Mouse (Mus musculus): ENCODE measurements around the gene Stk32c.

DNA sequence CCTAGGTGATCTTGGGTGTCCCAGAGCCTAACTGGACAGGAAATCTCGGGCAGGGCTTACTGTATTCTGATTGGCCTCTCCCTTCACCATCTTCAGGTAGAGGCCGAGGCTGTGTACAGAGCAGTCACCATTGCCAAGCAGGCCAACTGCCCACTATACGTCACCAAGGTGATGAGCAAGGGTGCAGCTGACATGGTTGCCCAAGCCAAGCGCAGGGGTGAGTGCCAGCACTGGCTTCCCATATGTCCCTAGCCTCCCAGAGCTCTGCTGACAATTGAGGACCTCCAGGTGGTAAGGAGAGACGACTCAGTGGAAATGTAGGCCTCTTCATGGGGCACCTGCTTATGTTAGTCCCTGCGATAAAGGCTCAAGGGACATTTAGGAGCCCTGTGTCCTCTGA is 118.3 kb downstream of the Stk32c start:
- TF ChIP-seq CTCF (IDR thresholded peaks at IDR 0.05 in 2 of 3, conservative IDR thresholded peaks at IDR 0.05 in 1 of 3; ENCODE audit: control insufficient read depth in 1 of 3, insufficient read depth in 1 of 3, low read depth in 2 of 3, low read length in 3 of 3, poor library complexity in 1 of 3, severe bottlenecking in 1 of 3): no peak
- TF ChIP-seq BHLHE40 (IDR thresholded peaks at IDR 0.05; ENCODE audit: borderline replicate concordance, low read depth, low read length): no peak
- no peak for TF ChIP-seq ZC3H11A (IDR thresholded peaks at IDR 0.05; ENCODE audit: low read depth, low read length)
- TF ChIP-seq NELFE (IDR thresholded peaks at IDR 0.05; ENCODE audit: low read depth, low read length): no peak
- TF ChIP-seq NRF1 (IDR thresholded peaks at IDR 0.05; ENCODE audit: insufficient read depth, low read depth, low read length, poor library complexity, severe bottlenecking): no peak
- no peak for TF ChIP-seq POLR2A (IDR thresholded peaks at IDR 0.05; ENCODE audit: control insufficient read depth in 1 of 2, insufficient read depth in 1 of 2, low read depth in 1 of 2, low read length in 2 of 2, poor library complexity in 1 of 2)
- TF ChIP-seq TAL1 (IDR thresholded peaks at IDR 0.05; ENCODE audit: low read length): no peak

Measured in MEL (cell line).